Mouse (Mus musculus): Measurements from ENCODE around the gene E330017A01Rik.

- TF ChIP-seq CTCF (IDR thresholded peaks at IDR 0.05; ENCODE audit: extremely low read depth, insufficient read depth, low read length): no peak
- no peak for TF ChIP-seq POLR2A (IDR thresholded peaks at IDR 0.05; ENCODE audit: extremely low read depth, insufficient read depth, low read length)
These were observed 25.3 kb upstream of the E330017A01Rik start for GRCm38 (mm10) chr16:58663816-58664215.

Data from cortical plate, adult 2 months (tissue).